In genomic region chr12:108619853-108620416, GRCm38 (mm10) we compare ENCODE assay signal across 14 mouse cellular contexts.
A peak's percentile ranks its signal among the peaks of the same experiment; 100 is the strongest.
DNase-seq lines count a peak whose midpoint lies in the region; ATAC-seq and TF ChIP-seq lines count a peak whose summit lies in the region.
"Had no signal": no experiment of that assay in that cellular context is flagged by ENCODE, and none has a peak within 500 bp of the region (broad histone marks: within the 10 kb centered on the region; RNA-seq: fewer than 3 reads in every experiment).

No protein-coding gene starts in this region.

- no peak for TF ChIP-seq CTCF in forebrain, postnatal 0 days (IDR thresholded peaks at IDR 0.05; ENCODE audit: low read depth)
- TF ChIP-seq CTCF in cerebellum, adult 2 months (IDR thresholded peaks at IDR 0.05; ENCODE audit: borderline replicate concordance, insufficient read depth, low read depth, low read length) = 0 out of 2 replicates have a peak, but pooled peaks have one; percentile 10

- no peak overlapping the region for H3K27ac ChIP-seq in forebrain, postnatal 0 days (ENCODE audit: low read depth, low read length)
- H3K27ac ChIP-seq in forebrain, embryonic 10.5 days = no peak overlapping the region
- H3K27ac ChIP-seq in cerebellum, adult 2 months (ENCODE audit: insufficient read depth, low read length) = no peak overlapping the region
- H3K27ac ChIP-seq: embryonic facial prominence, embryonic 10.5 days; hindbrain, embryonic 15.5 days had no signal

- no peak overlapping the region for H3K4me2 ChIP-seq in forebrain, postnatal 0 days (ENCODE audit: low read depth)
- H3K4me2 ChIP-seq: hindbrain, embryonic 15.5 days; lung, embryonic 14.5 days had no signal

- WGBS in forebrain, postnatal 0 days = 89% methylated on average over 7 of the region's 7 CpGs
- WGBS in forebrain, embryonic 10.5 days = 93% methylated on average over 7 of the region's 7 CpGs
- 70% methylated on average over 7 of the region's 7 CpGs for WGBS in cerebellum, adult 2 months

- no peak overlapping the region for H3K4me3 ChIP-seq in forebrain, postnatal 0 days (ENCODE audit: low read depth, low read length)
- no peak overlapping the region for H3K4me3 ChIP-seq in forebrain, embryonic 10.5 days
- no peak overlapping the region for H3K4me3 ChIP-seq in cerebellum, adult 2 months (replicated peaks; ENCODE audit: insufficient read depth, low read depth, low read length)
- H3K4me3 ChIP-seq: embryonic facial prominence, embryonic 10.5 days; hindbrain, embryonic 15.5 days had no signal

- DNase-seq in forebrain, postnatal 0 days = no peak
- DNase-seq in forebrain, embryonic 10.5 days (ENCODE audit: extremely low spot score, low spot score) = no peak
- peak; percentile 60 for DNase-seq in left cerebral cortex, postnatal 4 days
- DNase-seq in left cerebral cortex, adult 9 months (ENCODE audit: low spot score in 2 of 2) = no peak
- DNase-seq in cerebellum, adult 2 months = peak; percentile 36 to 50
- peak; percentile 24 for DNase-seq in kidney, postnatal 14 days
- no peak for DNase-seq in lung, postnatal 4 days
- DNase-seq in urinary bladder, postnatal 10 days (ENCODE audit: low spot score) = no peak
- DNase-seq: gastrocnemius, postnatal 36 days; lung, embryonic 14.5 days; spleen, adult 18-20 months; thymus, postnatal 14 days had no signal

- intact Hi-C loops in left cerebral cortex, postnatal 4 days (cut with DNase I) = no loop called here

- peaks cover 4% of the 10 kb centered on the region; the same call in 1 of the 2 replicates for H3K36me3 ChIP-seq in forebrain, postnatal 0 days (ENCODE audit: insufficient read depth)
- H3K36me3 ChIP-seq in forebrain, embryonic 10.5 days (replicated peaks) = peaks cover 13% of the 10 kb centered on the region

- H3K4me1 ChIP-seq in forebrain, postnatal 0 days (ENCODE audit: insufficient read depth) = no peaks in the 10 kb centered on the region; the same call in 1 of the 2 replicates
- H3K4me1 ChIP-seq in forebrain, embryonic 10.5 days = peaks cover 4% of the 10 kb centered on the region
- peaks cover 10% of the 10 kb centered on the region for H3K4me1 ChIP-seq in cerebellum, adult 2 months (ENCODE audit: control insufficient read depth, insufficient read depth, low read length)

- no peaks in the 10 kb centered on the region for H3K27me3 ChIP-seq in forebrain, postnatal 0 days (ENCODE audit: insufficient read depth, low read length)
- H3K27me3 ChIP-seq in forebrain, embryonic 10.5 days (ENCODE audit: poor library complexity, severe bottlenecking) = no peaks in the 10 kb centered on the region
- no peaks in the 10 kb centered on the region for H3K27me3 ChIP-seq in cerebellum, adult 2 months (ENCODE audit: control insufficient read depth, insufficient read depth, low read length)
- H3K27me3 ChIP-seq: hindbrain, embryonic 15.5 days had no signal

- H3K9me3 ChIP-seq in forebrain, postnatal 0 days (ENCODE audit: low read length) = no peaks in the 10 kb centered on the region
- no peaks in the 10 kb centered on the region for H3K9me3 ChIP-seq in forebrain, embryonic 10.5 days
- H3K9me3 ChIP-seq: embryonic facial prominence, embryonic 10.5 days; hindbrain, embryonic 15.5 days had no signal

- H3K9ac ChIP-seq in forebrain, postnatal 0 days = no peak overlapping the region
- H3K9ac ChIP-seq: hindbrain, embryonic 15.5 days; lung, embryonic 14.5 days had no signal

- TF ChIP-seq POLR2A in cerebellum, adult 2 months (IDR thresholded peaks at IDR 0.05; ENCODE audit: borderline replicate concordance, insufficient read depth, low read length) = no peak

- peak; percentile 32; the same call in 1 of the 2 replicates for ATAC-seq in forebrain, postnatal 0 days

Comparison
In these comparisons a context has a peak if more than half of its experiments do, and no peak if none do; other contexts are left out.
1. DNase-seq: peak in left cerebral cortex, postnatal 4 days (single experiment), cerebellum, adult 2 months (2 of 2) and kidney, postnatal 14 days (single experiment); none in forebrain, postnatal 0 days (single experiment), forebrain, embryonic 10.5 days (single experiment), left cerebral cortex, adult 9 months (0 of 2), lung, postnatal 4 days (0 of 2) and urinary bladder, postnatal 10 days (single experiment).